In the genomic region with DNA sequence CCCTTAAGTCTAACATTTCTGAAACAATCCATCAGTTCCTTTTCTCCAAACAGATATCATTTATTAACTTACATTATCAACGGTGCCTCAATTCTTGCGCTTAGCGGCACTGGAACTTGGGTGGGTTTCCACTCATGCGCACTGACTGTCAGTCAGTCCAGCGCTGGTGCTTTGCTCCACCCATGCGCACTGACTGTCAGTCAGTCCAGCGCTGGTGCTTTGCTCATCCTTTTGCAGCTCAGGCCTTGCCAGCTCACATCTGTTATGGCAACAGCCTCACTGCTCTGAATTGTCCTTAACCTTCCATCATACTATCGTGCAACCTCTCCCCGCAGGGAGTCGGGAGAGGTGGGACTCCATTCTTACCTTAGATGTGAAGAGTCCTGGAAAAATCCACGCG, we compare ENCODE assay signal across 17 mouse cellular contexts.
"Had no signal": no experiment of that assay in that cellular context is flagged by ENCODE, and none has a peak within 500 bp of the region (broad histone marks: within the 10 kb centered on the region; RNA-seq: fewer than 3 reads in every experiment).

No protein-coding gene starts in this region.

- H3K4me3 ChIP-seq: liver, embryonic 13.5 days; midbrain, embryonic 10.5 days; midbrain, embryonic 15.5 days; neural tube, embryonic 13.5 days had no signal

- H3K27ac ChIP-seq: liver, embryonic 13.5 days; midbrain, embryonic 10.5 days; midbrain, embryonic 15.5 days; neural tube, embryonic 13.5 days had no signal

- ATAC-seq: intestine, embryonic 16.5 days; midbrain, embryonic 15.5 days had no signal

- H3K36me3 ChIP-seq: liver, embryonic 13.5 days; midbrain, embryonic 10.5 days; midbrain, embryonic 15.5 days; neural tube, embryonic 13.5 days had no signal

- DNase-seq: kidney, adult 18-20 months; kidney, adult 9 months; kidney, postnatal 14 days; kidney, postnatal 4 days; layer of hippocampus, adult 9-11 months; liver, embryonic 13.5 days; lung, adult 2 months; lung, postnatal 14 days; lung, postnatal 4 days; retina, postnatal 1 day; right cerebral cortex, postnatal 25 days; spleen, adult 18-20 months; thymus, postnatal 25 days had no signal

- H3K27me3 ChIP-seq: liver, embryonic 13.5 days; midbrain, embryonic 15.5 days; neural tube, embryonic 13.5 days had no signal

- H3K4me1 ChIP-seq: liver, embryonic 13.5 days; midbrain, embryonic 10.5 days; midbrain, embryonic 15.5 days; neural tube, embryonic 13.5 days had no signal
